ENCODE assay signal across 21 mouse cellular contexts in genomic region chr14:76203135-76203534, GRCm38 (mm10).
DNase-seq lines count a peak whose midpoint lies in the region; ATAC-seq lines count a peak whose summit lies in the region.
"Had no signal": no experiment of that assay in that cellular context is flagged by ENCODE, and none has a peak within 500 bp of the region (broad histone marks: within the 10 kb centered on the region; RNA-seq: fewer than 3 reads in every experiment).

No protein-coding gene starts in this region.

- 69% methylated on average over 1 of the region's 1 CpGs for WGBS in forebrain, embryonic 14.5 days

- H3K4me2 ChIP-seq in forebrain, embryonic 14.5 days (ENCODE audit: low read length), result no peak overlapping the region
- H3K4me2 ChIP-seq: embryonic facial prominence, embryonic 12.5 days; forebrain, embryonic 13.5 days had no signal

- no peaks in the 10 kb centered on the region for H3K9me3 ChIP-seq in forebrain, embryonic 14.5 days (replicated peaks; ENCODE audit: control insufficient read depth, low read length)
- H3K9me3 ChIP-seq: embryonic facial prominence, embryonic 10.5 days; embryonic facial prominence, embryonic 12.5 days; forebrain, embryonic 13.5 days had no signal

- no peaks in the 10 kb centered on the region for H3K27me3 ChIP-seq in forebrain, embryonic 14.5 days (replicated peaks; ENCODE audit: control insufficient read depth, insufficient read depth, low read length)
- H3K27me3 ChIP-seq: embryonic facial prominence, embryonic 12.5 days; forebrain, embryonic 13.5 days had no signal

- ATAC-seq in granulocyte monocyte progenitor cell, adult 5-6 weeks (replicated peaks; ENCODE audit: poor library complexity, severe bottlenecking), result peak; percentile 57
- ATAC-seq in megakaryocyte progenitor cell, adult 5-6 weeks (replicated peaks; ENCODE audit: poor library complexity), result peak; percentile 58
- ATAC-seq in forebrain, embryonic 14.5 days, result no peak
- ATAC-seq: forebrain, embryonic 13.5 days; forebrain, embryonic 16.5 days had no signal

- no peak overlapping the region for H3K27ac ChIP-seq in forebrain, embryonic 14.5 days (ENCODE audit: low read depth, low read length)
- H3K27ac ChIP-seq: embryonic facial prominence, embryonic 10.5 days; embryonic facial prominence, embryonic 12.5 days; forebrain, embryonic 13.5 days had no signal

- peak; percentile 30 for DNase-seq in thymus, postnatal 0 days (ENCODE audit: low spot score)
- no peak for DNase-seq in thymus, postnatal 4 days
- DNase-seq in adipocyte (ENCODE audit: low spot score), result peak; percentile 6
- DNase-seq in kidney, adult 9 months, result no peak
- DNase-seq in layer of hippocampus, adult 9-11 months, result no peak
- DNase-seq in forebrain, embryonic 14.5 days (ENCODE audit: low spot score), result no peak
- DNase-seq: adrenal gland, adult 2 months; adrenal gland, postnatal 10 days; adrenal gland, postnatal 25 days; cerebellum, adult 11 months; cerebellum, adult 18-20 months; cerebellum, adult 8-10 months; cerebellum, adult 9-11 months; cerebellum, postnatal 14 days; cerebellum, postnatal 36 days had no signal

- H3K9ac ChIP-seq in forebrain, embryonic 14.5 days (ENCODE audit: low read length), result no peak overlapping the region
- H3K9ac ChIP-seq: embryonic facial prominence, embryonic 12.5 days; forebrain, embryonic 13.5 days had no signal

- no peaks in the 10 kb centered on the region for H3K36me3 ChIP-seq in forebrain, embryonic 14.5 days (ENCODE audit: control insufficient read depth, insufficient read depth, low read length)
- H3K36me3 ChIP-seq: embryonic facial prominence, embryonic 10.5 days; embryonic facial prominence, embryonic 12.5 days had no signal

- no peaks in the 10 kb centered on the region for H3K4me1 ChIP-seq in forebrain, embryonic 14.5 days (ENCODE audit: control insufficient read depth, insufficient read depth, low read length)
- H3K4me1 ChIP-seq: embryonic facial prominence, embryonic 12.5 days; forebrain, embryonic 13.5 days had no signal

- no peak overlapping the region for H3K4me3 ChIP-seq in forebrain, embryonic 14.5 days (ENCODE audit: low read depth, low read length)
- H3K4me3 ChIP-seq: embryonic facial prominence, embryonic 10.5 days; embryonic facial prominence, embryonic 12.5 days; forebrain, embryonic 13.5 days had no signal

Comparison
In these comparisons a context has a peak if more than half of its experiments do, and no peak if none do; other contexts are left out.
1. DNase-seq: peak in thymus, postnatal 0 days (single experiment) and adipocyte (single experiment); none in thymus, postnatal 4 days (single experiment), kidney, adult 9 months (single experiment), layer of hippocampus, adult 9-11 months (single experiment) and forebrain, embryonic 14.5 days (single experiment).